Mouse (Mus musculus) ovary, postnatal 36 days (tissue): ENCODE measurements at regions not wholly inside any gene's neighbourhood (a gene's known extent, or its start where the extent isn't known, plus 50 kb on each side); places are given as distances from the start of the nearest gene placed in this dataset.

Experiments used
- DNase-seq: peaks from one replicate; pipeline ENCODE4 v3.0.0; 2022; ENCODE audit warnings: low spot score, mixed read lengths

- no peak for DNase-seq
Observed at GRCm38 (mm10) chr8:90192856-90193255, 155.3 kb downstream of the Tox3 start.

- no peak for DNase-seq
Observed at GRCm38 (mm10) chr8:90182807-90183206, 165.3 kb downstream of the Tox3 start.

GRCm38 (mm10) chr8:90176771-90177170 is 171.4 kb downstream of the Tox3 start:
- DNase-seq = no peak

- no peak for DNase-seq
Observed at GRCm38 (mm10) chr8:90176335-90176734, 171.8 kb downstream of the Tox3 start.

- DNase-seq = no peak
Observed at GRCm38 (mm10) chr8:90166639-90167038, 181.5 kb downstream of the Tox3 start.

- DNase-seq = no peak
Observed at GRCm38 (mm10) chr8:90151477-90151876, 196.7 kb downstream of the Tox3 start.

- DNase-seq = no peak
Observed at GRCm38 (mm10) chr8:90149903-90150302, 198.2 kb downstream of the Tox3 start.

GRCm38 (mm10) chr8:90134626-90135025 is 213.5 kb downstream of the Tox3 start:
- no peak for DNase-seq

- no peak for DNase-seq
Observed at GRCm38 (mm10) chr8:90130704-90131267, 217.4 kb downstream of the Tox3 start.

- DNase-seq = no peak
Observed at GRCm38 (mm10) chr8:90125426-90125825, 222.7 kb downstream of the Tox3 start.

- DNase-seq = no peak
Observed at GRCm38 (mm10) chr8:90123101-90123500, 225.0 kb downstream of the Tox3 start.

GRCm38 (mm10) chr8:90121935-90122334 is 226.2 kb downstream of the Tox3 start:
- DNase-seq = no peak

- DNase-seq = no peak
Observed at GRCm38 (mm10) chr8:90121017-90121416, 227.1 kb downstream of the Tox3 start.

GRCm38 (mm10) chr8:90115436-90115835 is 232.7 kb downstream of the Tox3 start:
- no peak for DNase-seq

GRCm38 (mm10) chr8:90100509-90100908 is 247.6 kb downstream of the Tox3 start:
- no peak for DNase-seq

GRCm38 (mm10) chr8:90082630-90083029 is 265.5 kb downstream of the Tox3 start:
- no peak for DNase-seq

- no peak for DNase-seq
Observed at GRCm38 (mm10) chr8:90076381-90076780, 271.8 kb downstream of the Tox3 start.

- no peak for DNase-seq
Observed at GRCm38 (mm10) chr8:90075796-90076195, 272.3 kb downstream of the Tox3 start.

GRCm38 (mm10) chr8:90070006-90070405 is 278.1 kb downstream of the Tox3 start:
- no peak for DNase-seq

- DNase-seq = no peak
Observed at GRCm38 (mm10) chr8:90069411-90069993, 278.6 kb downstream of the Tox3 start.

GRCm38 (mm10) chr8:90068441-90068840 is 279.7 kb downstream of the Tox3 start:
- DNase-seq = no peak

- DNase-seq = no peak
Observed at GRCm38 (mm10) chr8:90064381-90064780, 283.8 kb downstream of the Tox3 start.

GRCm38 (mm10) chr8:90063291-90063690 is 284.9 kb downstream of the Tox3 start:
- DNase-seq = no peak

GRCm38 (mm10) chr8:90058631-90059166 is 289.4 kb downstream of the Tox3 start:
- DNase-seq = no peak
